In the genomic region with DNA sequence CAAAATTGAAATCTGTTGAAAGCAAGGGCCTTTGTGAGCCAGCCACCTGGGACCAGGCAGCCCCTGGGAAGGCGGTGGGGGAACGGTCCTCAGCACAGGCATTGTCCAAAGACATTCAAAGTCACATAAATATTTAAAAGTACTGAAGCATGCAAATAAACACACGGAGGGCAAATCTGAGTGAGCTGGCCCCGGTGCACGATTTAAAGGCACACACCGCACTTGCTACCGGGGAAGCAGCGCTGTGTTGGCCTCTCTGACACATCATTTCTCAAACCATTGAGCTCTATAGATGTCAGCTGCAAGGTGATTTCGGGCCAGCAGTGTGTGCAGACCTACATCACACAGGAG, we compare ENCODE assay signal across 9 mouse cellular contexts.
DNase-seq lines count a peak whose midpoint lies in the region; ATAC-seq and TF ChIP-seq lines count a peak whose summit lies in the region.
"Had no signal": no experiment of that assay in that cellular context is flagged by ENCODE, and none has a peak within 500 bp of the region (broad histone marks: within the 10 kb centered on the region; RNA-seq: fewer than 3 reads in every experiment).

No protein-coding gene starts in this region.

- DNase-seq in embryonic facial prominence, embryonic 10.5 days (ENCODE audit: low spot score) = no peak
- no peak for DNase-seq in liver, embryonic 13.5 days
- DNase-seq in midbrain, postnatal 0 days (ENCODE audit: low spot score) = no peak
- no peak for DNase-seq in cerebellum, postnatal 36 days
- no peak for DNase-seq in right cerebral cortex, adult 18-20 months
- DNase-seq in gastrocnemius, postnatal 25 days = no peak

- no peak overlapping the region for H3K4me3 ChIP-seq in embryonic facial prominence, embryonic 13.5 days
- no peak overlapping the region for H3K4me3 ChIP-seq in embryonic facial prominence, embryonic 10.5 days
- H3K4me3 ChIP-seq in hindbrain, embryonic 15.5 days = no peak overlapping the region
- no peak overlapping the region for H3K4me3 ChIP-seq in liver, embryonic 13.5 days (replicated peaks)
- H3K4me3 ChIP-seq in midbrain, postnatal 0 days (ENCODE audit: low read depth, low read length) = no peak overlapping the region
- H3K4me3 ChIP-seq: erythroblast, embryonic 14.5 days had no signal

- TF ChIP-seq CTCF in midbrain, postnatal 0 days (IDR thresholded peaks at IDR 0.05) = no peak

- H3K36me3 ChIP-seq in embryonic facial prominence, embryonic 13.5 days = no peaks in the 10 kb centered on the region
- H3K36me3 ChIP-seq in embryonic facial prominence, embryonic 10.5 days (replicated peaks) = no peaks in the 10 kb centered on the region
- H3K36me3 ChIP-seq in hindbrain, embryonic 15.5 days = no peaks in the 10 kb centered on the region
- no peaks in the 10 kb centered on the region for H3K36me3 ChIP-seq in liver, embryonic 13.5 days
- H3K36me3 ChIP-seq in midbrain, postnatal 0 days (ENCODE audit: insufficient read depth, low read length) = no peaks in the 10 kb centered on the region

- peaks cover 16% of the 10 kb centered on the region for H3K4me1 ChIP-seq in embryonic facial prominence, embryonic 13.5 days
- peaks cover 35% of the 10 kb centered on the region for H3K4me1 ChIP-seq in embryonic facial prominence, embryonic 10.5 days
- peaks cover 32% of the 10 kb centered on the region for H3K4me1 ChIP-seq in hindbrain, embryonic 15.5 days (replicated peaks)
- no peaks in the 10 kb centered on the region for H3K4me1 ChIP-seq in liver, embryonic 13.5 days (replicated peaks)
- H3K4me1 ChIP-seq in midbrain, postnatal 0 days (ENCODE audit: insufficient read depth, low read length) = 0 out of 2 replicates have a peak, but pooled peaks cover 7% of the 10 kb centered on the region

- H3K27ac ChIP-seq in embryonic facial prominence, embryonic 13.5 days = no peak overlapping the region
- no peak overlapping the region; the same call in 1 of the 2 replicates for H3K27ac ChIP-seq in embryonic facial prominence, embryonic 10.5 days (replicated peaks)
- H3K27ac ChIP-seq in hindbrain, embryonic 15.5 days (replicated peaks) = peak overlapping the region; percentile 53
- no peak overlapping the region for H3K27ac ChIP-seq in liver, embryonic 13.5 days
- 0 out of 2 replicates have a peak overlapping the region, but pooled peaks have one; percentile 43 for H3K27ac ChIP-seq in midbrain, postnatal 0 days (ENCODE audit: low read depth, low read length)

- H3K9me3 ChIP-seq in embryonic facial prominence, embryonic 13.5 days = no peaks in the 10 kb centered on the region
- H3K9me3 ChIP-seq in embryonic facial prominence, embryonic 10.5 days = no peaks in the 10 kb centered on the region
- H3K9me3 ChIP-seq in hindbrain, embryonic 15.5 days = no peaks in the 10 kb centered on the region
- H3K9me3 ChIP-seq in liver, embryonic 13.5 days (replicated peaks) = no peaks in the 10 kb centered on the region
- no peaks in the 10 kb centered on the region for H3K9me3 ChIP-seq in midbrain, postnatal 0 days (ENCODE audit: low read length)

- no peak overlapping the region for H3K9ac ChIP-seq in embryonic facial prominence, embryonic 13.5 days
- H3K9ac ChIP-seq in hindbrain, embryonic 15.5 days = no peak overlapping the region
- no peak overlapping the region for H3K9ac ChIP-seq in liver, embryonic 13.5 days
- no peak overlapping the region for H3K9ac ChIP-seq in midbrain, postnatal 0 days (replicated peaks; ENCODE audit: low read length, poor library complexity, severe bottlenecking)

- WGBS in embryonic facial prominence, embryonic 13.5 days = 69% methylated on average over 9 of the region's 9 CpGs
- WGBS in embryonic facial prominence, embryonic 10.5 days = 73% methylated on average over 9 of the region's 9 CpGs
- 10% methylated on average over 9 of the region's 9 CpGs for WGBS in hindbrain, embryonic 15.5 days
- 64% methylated on average over 9 of the region's 9 CpGs for WGBS in liver, embryonic 13.5 days (ENCODE audit: insufficient replicate concordance)
- WGBS in midbrain, postnatal 0 days = 22% methylated on average over 9 of the region's 9 CpGs

- ATAC-seq in embryonic facial prominence, embryonic 13.5 days (ENCODE audit: insufficient number of reproducible peaks, insufficient read depth, low FRiP score, low TSS enrichment, low read depth) = no peak
- peak; percentile 28; the same call in 1 of the 2 replicates for ATAC-seq in hindbrain, embryonic 15.5 days (ENCODE audit: low FRiP score, low read depth)
- no peak for ATAC-seq in liver, embryonic 13.5 days (ENCODE audit: low read depth)
- no peak for ATAC-seq in midbrain, postnatal 0 days (ENCODE audit: low FRiP score)

- peak overlapping the region; percentile 35; the same call in 1 of the 2 replicates for H3K4me2 ChIP-seq in embryonic facial prominence, embryonic 13.5 days
- no peak overlapping the region for H3K4me2 ChIP-seq in hindbrain, embryonic 15.5 days
- H3K4me2 ChIP-seq in liver, embryonic 13.5 days = peak overlapping the region; percentile 31; the same call in 1 of the 2 replicates
- no peak overlapping the region for H3K4me2 ChIP-seq in midbrain, postnatal 0 days (ENCODE audit: low read depth, low read length, poor library complexity, severe bottlenecking)

- H3K27me3 ChIP-seq in embryonic facial prominence, embryonic 13.5 days = no peaks in the 10 kb centered on the region
- H3K27me3 ChIP-seq in embryonic facial prominence, embryonic 10.5 days (replicated peaks; ENCODE audit: low read depth, poor library complexity, severe bottlenecking) = no peaks in the 10 kb centered on the region
- H3K27me3 ChIP-seq in hindbrain, embryonic 15.5 days = no peaks in the 10 kb centered on the region
- H3K27me3 ChIP-seq in liver, embryonic 13.5 days = no peaks in the 10 kb centered on the region
- no peaks in the 10 kb centered on the region for H3K27me3 ChIP-seq in midbrain, postnatal 0 days (ENCODE audit: insufficient read depth, low read length)

Comparison
In these comparisons a context has a peak if more than half of its experiments do, and no peak if none do; other contexts are left out.
1. H3K27ac ChIP-seq: peak in hindbrain, embryonic 15.5 days (single experiment) and midbrain, postnatal 0 days (single experiment); none in embryonic facial prominence, embryonic 13.5 days (single experiment), embryonic facial prominence, embryonic 10.5 days (single experiment) and liver, embryonic 13.5 days (single experiment).
2. H3K4me2 ChIP-seq: peak in embryonic facial prominence, embryonic 13.5 days (single experiment) and liver, embryonic 13.5 days (single experiment); none in hindbrain, embryonic 15.5 days (single experiment) and midbrain, postnatal 0 days (single experiment).